Mouse (Mus musculus) limb, embryonic 14.5 days (tissue): ENCODE results near the gene Furin. TPM values are rescaled to one million over a fixed set of nuclear protein-coding genes. Genes with fewer than 3 reads are reported as not detected.

Experiments used
- ATAC-seq: fragments of 200-750 bp; cut with Nextera tagmentation; 2 replicates; pipeline ENCODE4 v1.8.0; 2017; ENCODE audit warnings: low read depth, moderate number of reproducible peaks, moderate TSS enrichment; ENCODE audit not compliant: low FRiP score
- DNase-seq: peaks from one replicate; pipeline ENCODE4 v3.0.0-alpha.2; 2015; ENCODE audit warnings: low spot score
- H3K27ac ChIP-seq: fragments of 300-500 bp; sonication (generic); replicated peaks from 2 replicates; pipeline ENCODE4 v1.5.1; 2014; ENCODE audit warnings: low read depth, mild to moderate bottlenecking, low read length, moderate library complexity, mixed read lengths
- H3K27me3 ChIP-seq: fragments of 300-500 bp; sonication (generic); 2 replicates; pipeline ENCODE4 v1.6.1; 2014; ENCODE audit warnings: low read length, mixed read lengths; ENCODE audit not compliant: control insufficient read depth, insufficient read depth
- H3K36me3 ChIP-seq: fragments of 300-500 bp; sonication (generic); 2 replicates; pipeline ENCODE4 v1.6.1; 2014; ENCODE audit warnings: mild to moderate bottlenecking, low read length, moderate library complexity, mixed read lengths; ENCODE audit not compliant: control insufficient read depth, insufficient read depth
- H3K4me1 ChIP-seq: fragments of 300-500 bp; sonication (generic); 2 replicates; pipeline ENCODE4 v1.6.1; 2014; ENCODE audit warnings: antibody characterized with exemption, low read length, mixed read lengths; ENCODE audit not compliant: control insufficient read depth, insufficient read depth
- H3K4me2 ChIP-seq: fragments of 300-500 bp; sonication (generic); replicated peaks from 2 replicates; pipeline ENCODE4 v1.6.1; 2014; ENCODE audit warnings: low read depth, mild to moderate bottlenecking, low read length, moderate library complexity; ENCODE audit not compliant: severe bottlenecking
- H3K4me3 ChIP-seq: fragments of 300-500 bp; sonication (generic); replicated peaks from 2 replicates; pipeline ENCODE4 v1.5.1; 2014; ENCODE audit warnings: low read length
- H3K9ac ChIP-seq: fragments of 300-500 bp; sonication (generic); 2 replicates; pipeline ENCODE4 v1.6.1; 2014; ENCODE audit warnings: mild to moderate bottlenecking, low read depth, low read length, moderate library complexity; ENCODE audit not compliant: severe bottlenecking
- H3K9me3 ChIP-seq: fragments of 300-500 bp; sonication (generic); 2 replicates; pipeline ENCODE4 v1.6.1; 2016; ENCODE audit warnings: low read length; ENCODE audit not compliant: control insufficient read depth
- POLR2A ChIP-seq: fragments of 200-500 bp; IDR thresholded peaks from 2 replicates; pipeline ENCODE4 v1.8.0; 2012; ENCODE audit warnings: inconsistent platforms, mild to moderate bottlenecking, moderate library complexity, borderline replicate concordance; ENCODE audit not compliant: insufficient read depth, insufficient read length; ENCODE audit errors: extremely low read depth
- WGBS: fragments of 180-500 bp; shearing (Covaris S2); extraction: QIAGEN DNeasy Blood & Tissue Kit; methylation state at CpG from one replicate; pipeline ENCODE4 v1.1.7; 2014; 5-methylcytosine and 5-hydroxymethylcytosine counted together
- polyA plus RNA-seq, 2 experiments: library from polyadenylated mRNA; depleted of rRNA in 1 of 2; stranded (reverse) in 1 of 2; unstranded in 1 of 2; fragments of >200 nt; fragmentation: Nextera tagmentation in 1 of 2; extraction: Ambion mirVana in 1 of 2; gene quantifications; 2 replicates each; pipeline versions ENCODE4 v1.2.1 to v1.2.3; 2012 to 2014

Gene Furin
- polyA plus RNA-seq, 2 experiments, result 17.0 to 40.5 TPM

DNA sequence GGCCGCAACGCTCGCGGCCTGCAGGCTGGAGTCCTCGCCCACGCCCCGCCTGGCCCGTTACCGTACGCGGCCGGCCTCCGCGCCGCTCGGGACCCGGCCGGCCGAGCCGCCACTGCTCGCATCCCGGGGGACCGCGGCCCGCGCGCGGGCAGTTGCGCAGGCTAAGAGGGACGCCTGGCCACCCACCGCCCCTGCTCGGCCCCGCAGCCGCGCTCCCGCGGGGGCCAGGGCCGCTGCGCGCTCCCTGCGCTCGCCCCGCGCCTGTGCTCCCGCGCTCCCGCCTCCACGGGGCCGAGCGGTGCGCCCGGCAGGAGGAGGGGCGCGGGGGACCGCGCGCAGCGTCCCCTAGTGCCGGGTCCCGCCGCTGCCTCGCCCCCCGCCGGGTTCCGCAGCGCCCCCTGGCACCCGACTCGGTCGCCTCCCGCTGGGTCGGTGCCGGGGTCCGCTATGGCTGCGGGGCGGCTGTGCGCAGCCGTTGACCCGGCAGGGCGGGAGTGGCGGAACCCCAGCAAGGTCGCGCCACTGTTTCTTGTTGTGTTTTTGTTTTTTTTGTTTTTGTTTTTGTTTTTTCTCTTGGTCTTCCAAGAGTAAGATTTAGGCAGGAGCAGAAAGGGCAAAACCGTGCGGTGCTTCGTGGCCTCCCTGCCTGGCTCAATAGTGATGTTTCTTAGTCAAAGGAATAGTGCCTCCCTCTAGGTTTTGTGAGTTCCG is 34.0 kb downstream of the Furin start, which contains the start of gene Man2a2:
TSS of gene Man2a2 (minus strand) at position 335 of the 711 bp plus-strand sequence.
- DNase-seq (peak; percentile 64), ATAC-seq (peak; percentile 78)
- WGBS, result 1% methylated on average over 52 of the region's 86 CpGs
- no peaks in the 10 kb centered on the region for H3K9me3 ChIP-seq
- no peaks in the 10 kb centered on the region for H3K27me3 ChIP-seq
- H3K36me3 ChIP-seq, result peaks cover 25% of the 10 kb centered on the region
- H3K9ac ChIP-seq, result peak within 1 kb of the TSS; percentile 88
- peaks cover 12% of the 10 kb centered on the region for H3K4me1 ChIP-seq
- H3K4me3 ChIP-seq, result peak within 1 kb of the TSS; percentile 91
- H3K4me2 ChIP-seq, result peak within 1 kb of the TSS; percentile 68
- peak within 1 kb of the TSS; percentile 82 for H3K27ac ChIP-seq
- TF ChIP-seq POLR2A, result no peak

DNA sequence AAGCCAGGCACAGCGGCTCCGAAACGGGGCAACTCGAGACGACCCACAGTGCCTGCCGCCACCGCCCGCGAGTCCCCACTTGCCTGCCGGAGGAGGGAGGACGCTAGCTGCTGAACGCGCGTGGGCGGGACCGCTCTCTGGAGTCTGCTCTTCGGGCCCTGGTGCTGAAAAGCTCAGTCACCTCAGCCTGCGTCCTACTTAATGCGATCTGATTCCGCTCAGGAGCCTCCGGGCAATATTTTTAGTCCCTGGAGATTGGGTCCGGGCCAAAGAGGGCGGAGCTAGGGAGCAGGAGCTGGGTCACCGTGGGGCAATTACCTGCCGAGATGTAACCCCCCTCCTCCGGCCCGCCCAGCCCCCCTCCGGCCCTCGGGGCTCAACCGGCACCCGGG is 34.6 kb downstream of the Furin start:
- Histone ChIP-seq H3K4me2 (peak overlapping the region; percentile 68), H3K4me1 (peaks cover 12% of the 10 kb centered on the region), H3K4me3 (peak overlapping the region; percentile 91), H3K9me3 (no peaks in the 10 kb centered on the region), H3K36me3 (peaks cover 30% of the 10 kb centered on the region), H3K9ac (peak overlapping the region; percentile 88), H3K27ac (peak overlapping the region; percentile 82), H3K27me3 (no peaks in the 10 kb centered on the region)
- DNase-seq (peak; percentile 76), ATAC-seq (peak; percentile 60; the same call in 1 of the 2 replicates)
- no peak for TF ChIP-seq POLR2A
- WGBS, result 3% methylated on average over 29 of the region's 31 CpGs

DNA sequence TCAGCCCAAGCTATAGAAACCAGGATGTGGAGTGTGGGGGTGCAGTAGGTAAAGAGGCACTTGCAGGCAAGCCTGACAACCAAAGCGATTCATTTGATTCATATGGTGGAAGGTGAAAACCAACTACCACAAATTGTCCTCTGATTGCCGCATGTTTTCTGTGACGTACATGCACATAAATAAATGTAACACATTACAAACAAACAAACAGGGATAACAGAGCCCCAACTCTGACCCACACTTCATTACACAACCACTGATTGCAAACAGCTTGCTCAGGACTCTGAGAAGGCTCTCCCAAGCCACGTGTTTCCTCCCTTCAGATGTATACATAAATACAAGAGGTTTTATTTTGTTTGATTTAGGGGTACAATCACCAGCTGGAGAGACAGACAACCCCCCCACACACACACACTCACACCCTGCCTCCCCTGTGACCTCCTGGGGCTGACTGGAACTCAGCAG is 35.2 kb downstream of the Furin start:
- Histone ChIP-seq H3K27ac (peak overlapping the region; percentile 82; the same call in 1 of the 2 replicates), H3K4me1 (peaks cover 12% of the 10 kb centered on the region), H3K9me3 (no peaks in the 10 kb centered on the region), H3K4me3 (peak overlapping the region; percentile 91), H3K27me3 (no peaks in the 10 kb centered on the region), H3K36me3 (peaks cover 31% of the 10 kb centered on the region), H3K9ac (peak overlapping the region; percentile 88), H3K4me2 (peak overlapping the region; percentile 68)
- no peak for ATAC-seq
- DNase-seq, result no peak
- WGBS, result 20% methylated on average over 4 of the region's 4 CpGs
- TF ChIP-seq POLR2A, result no peak

DNA sequence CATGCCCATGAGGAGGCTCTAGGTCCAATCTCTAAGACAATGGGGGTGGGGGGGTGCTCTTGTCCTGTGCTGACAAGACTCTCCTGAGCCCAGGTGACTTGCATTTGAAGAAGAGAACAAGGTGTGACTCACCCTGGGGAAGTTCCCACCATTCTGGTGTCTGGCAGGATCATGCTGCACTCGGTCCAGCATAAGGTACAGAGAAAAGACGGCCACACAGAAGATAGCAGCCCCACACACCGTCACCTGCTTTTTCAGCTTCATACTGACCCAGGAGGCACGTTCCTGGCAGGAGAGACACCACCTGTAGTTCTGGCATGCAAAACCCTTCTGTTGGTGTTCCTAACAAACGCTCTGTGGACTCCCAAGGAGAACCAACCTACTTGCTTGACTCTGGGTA is 35.8 kb downstream of the Furin start:
- no peaks in the 10 kb centered on the region for H3K27me3 ChIP-seq
- H3K27ac ChIP-seq, result no peak overlapping the region
- WGBS, result 52% methylated on average over 5 of the region's 5 CpGs
- peak overlapping the region; percentile 68 for H3K4me2 ChIP-seq
- peaks cover 35% of the 10 kb centered on the region for H3K36me3 ChIP-seq
- no peaks in the 10 kb centered on the region for H3K9me3 ChIP-seq
- no peak for TF ChIP-seq POLR2A
- peak overlapping the region; percentile 91; the same call in 1 of the 2 replicates for H3K4me3 ChIP-seq
- H3K4me1 ChIP-seq, result peaks cover 12% of the 10 kb centered on the region
- ATAC-seq (no peak), DNase-seq (no peak)
- H3K9ac ChIP-seq, result no peak overlapping the region

DNA sequence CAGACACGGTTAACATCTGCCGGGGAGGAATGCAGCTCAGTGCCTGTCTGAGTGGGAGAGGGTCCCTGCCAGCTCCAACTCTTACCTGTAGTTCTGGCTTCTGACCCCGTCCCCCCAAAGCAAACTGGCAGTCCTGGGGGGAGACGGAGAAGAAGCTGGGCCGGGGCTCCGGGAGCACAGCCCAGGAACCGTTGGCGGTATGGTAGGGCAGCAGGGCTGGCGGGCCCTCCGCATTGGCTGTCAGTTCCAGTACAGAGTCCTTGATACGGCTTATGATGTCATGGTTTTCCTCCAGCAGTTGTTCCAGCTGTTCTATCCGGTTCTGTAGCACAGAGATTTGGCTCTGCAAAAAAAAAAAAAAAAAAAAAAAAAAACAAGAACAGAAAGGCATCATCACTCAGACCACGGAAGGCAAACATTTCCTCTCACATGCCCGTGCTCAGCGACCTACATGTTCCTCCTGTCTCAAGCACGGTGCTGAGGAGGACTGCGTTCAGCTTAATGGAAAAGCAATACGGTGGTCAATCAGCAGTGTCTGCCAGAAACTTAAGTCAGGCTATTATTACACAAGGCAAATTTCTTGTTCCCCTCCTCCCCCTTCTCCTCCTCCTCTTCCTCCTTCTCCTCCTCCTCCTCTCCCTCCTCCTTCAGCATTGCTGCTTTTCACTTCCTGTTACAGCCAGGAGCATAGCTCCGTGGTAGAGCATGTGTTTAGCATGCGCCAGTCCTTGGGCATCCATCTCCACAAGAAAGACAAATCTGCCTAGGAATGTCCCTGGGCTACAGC is 36.4 kb downstream of the Furin start:
- DNase-seq, result no peak
- peaks cover 12% of the 10 kb centered on the region for H3K4me1 ChIP-seq
- peaks cover 41% of the 10 kb centered on the region for H3K36me3 ChIP-seq
- no peak for TF ChIP-seq POLR2A
- H3K9ac ChIP-seq, result no peak overlapping the region
- no peaks in the 10 kb centered on the region for H3K27me3 ChIP-seq
- H3K4me3 ChIP-seq, result 0 out of 2 replicates have a peak overlapping the region, but pooled peaks have one; percentile 2
- no peaks in the 10 kb centered on the region for H3K9me3 ChIP-seq
- H3K27ac ChIP-seq, result no peak overlapping the region
- ATAC-seq, result no peak
- 71% methylated on average over 20 of the region's 20 CpGs for WGBS
- peak overlapping the region; percentile 68; the same call in 1 of the 2 replicates for H3K4me2 ChIP-seq
